Mouse (Mus musculus): ENCODE measurements around the gene Nhej1. TPM values are rescaled to one million over a fixed set of nuclear protein-coding genes. Genes with fewer than 3 reads are reported as not detected.

Nhej1 gene
- 1 to 10 TPM; 4.9 to 5.3 TPM for total RNA-seq (2021)
- long read RNA-seq, experiment 1, result 0 reads
- long read RNA-seq, experiment 2, result 0 reads

DNA sequence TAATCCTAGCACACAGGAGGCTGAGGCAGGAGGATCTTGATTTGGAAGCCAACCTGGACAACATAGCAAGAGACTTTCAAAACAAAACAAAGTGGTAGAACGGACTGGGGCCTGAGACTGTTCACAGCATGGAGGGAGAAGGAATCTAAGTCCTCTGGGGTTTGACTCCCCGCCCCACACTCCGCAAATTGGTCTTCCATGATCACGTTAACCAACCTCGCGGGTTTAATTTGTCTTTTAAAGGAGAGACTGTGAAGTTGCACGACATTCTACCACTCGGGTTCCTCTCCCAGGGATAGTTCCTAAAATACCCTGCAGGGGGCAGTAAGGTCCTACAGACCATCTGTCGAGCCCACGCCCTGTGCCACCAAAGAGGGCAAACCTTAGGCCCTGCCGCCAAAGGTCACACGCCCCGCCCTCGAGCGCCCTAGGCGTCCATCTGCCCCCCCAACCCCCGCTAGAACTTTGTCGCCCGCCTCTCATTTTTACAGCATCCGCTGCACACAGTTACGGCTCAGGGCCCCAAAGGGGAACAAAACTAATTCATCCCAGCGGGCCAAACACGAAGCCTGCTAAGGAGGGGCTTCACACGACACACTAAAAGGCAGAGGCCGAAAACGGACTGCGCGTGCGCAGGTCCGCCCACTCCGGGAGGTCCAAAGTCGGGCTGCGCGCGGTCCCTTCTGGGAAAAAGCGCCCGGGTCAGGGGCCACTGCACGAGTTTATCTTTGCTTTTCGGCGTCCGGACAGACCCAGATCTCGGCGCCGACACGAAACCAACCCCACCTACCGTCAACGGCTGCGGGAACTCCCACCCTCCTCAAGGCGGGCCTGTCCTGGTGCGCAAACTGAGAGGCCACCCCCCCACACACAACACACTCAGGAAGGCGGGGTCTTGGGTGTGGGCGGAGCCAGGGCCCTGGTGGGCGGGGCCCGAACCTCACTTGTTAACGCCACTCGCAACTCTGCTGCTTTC is at the start of gene Nhej1:
Nhej1 (minus strand) TSS at position 855 of the 976 bp plus-strand sequence.
- peak; percentile 95 for DNase-seq (ENCODE audit: low spot score)

DNA sequence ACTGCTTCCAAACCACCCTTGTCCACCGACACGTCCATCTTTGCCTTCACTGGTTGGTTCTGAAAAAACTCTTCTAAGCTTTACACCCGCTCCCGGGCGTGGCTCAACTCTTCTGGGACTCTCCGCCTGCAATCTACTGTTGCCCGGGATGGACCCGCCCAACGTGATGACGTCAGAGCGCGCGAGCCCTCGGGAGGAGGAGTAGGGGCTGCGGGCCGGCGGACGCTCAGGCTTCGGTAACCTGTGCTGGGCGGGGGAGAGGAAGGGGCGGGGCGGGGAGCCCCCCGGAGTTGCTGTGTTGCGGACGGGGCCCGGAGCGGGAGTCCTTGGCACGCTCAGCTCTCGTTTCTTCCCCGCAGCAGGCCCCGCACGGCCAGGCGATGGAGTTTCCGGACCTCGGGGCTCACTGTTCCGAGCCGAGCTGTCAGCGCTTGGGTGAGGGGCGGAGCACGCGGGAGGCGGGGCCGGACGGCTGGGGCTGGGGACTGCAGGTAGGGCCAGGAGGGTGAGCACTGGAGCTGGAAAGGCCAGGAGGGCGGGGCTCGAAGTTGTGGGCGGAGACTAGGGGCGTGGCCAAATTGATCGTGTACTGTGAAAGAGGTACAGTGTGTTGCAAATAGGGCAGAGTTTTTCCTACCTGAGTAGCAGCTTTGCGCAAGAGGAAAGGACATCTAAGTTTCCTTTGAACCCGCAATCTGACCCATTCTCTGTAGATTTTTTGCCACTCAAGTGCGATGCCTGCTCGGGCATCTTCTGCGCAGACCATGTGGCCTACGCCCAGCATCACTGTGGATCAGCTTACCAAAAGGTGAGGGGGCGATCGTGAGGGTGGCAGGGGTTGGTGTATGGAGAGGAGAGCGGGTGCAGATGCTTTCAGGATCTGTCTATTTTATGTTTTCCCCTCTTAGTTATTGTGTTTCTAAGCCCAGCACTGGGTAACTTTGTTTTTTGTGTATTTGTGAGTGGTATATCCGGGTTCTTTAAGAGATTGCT is 43.8 kb upstream of the Nhej1 start, which contains the start of gene Zfand2b:
Zfand2b (plus strand) TSS at position 175 of the 993 bp plus-strand sequence.
- DNase-seq (ENCODE audit: low spot score), result peak; percentile 97

DNA sequence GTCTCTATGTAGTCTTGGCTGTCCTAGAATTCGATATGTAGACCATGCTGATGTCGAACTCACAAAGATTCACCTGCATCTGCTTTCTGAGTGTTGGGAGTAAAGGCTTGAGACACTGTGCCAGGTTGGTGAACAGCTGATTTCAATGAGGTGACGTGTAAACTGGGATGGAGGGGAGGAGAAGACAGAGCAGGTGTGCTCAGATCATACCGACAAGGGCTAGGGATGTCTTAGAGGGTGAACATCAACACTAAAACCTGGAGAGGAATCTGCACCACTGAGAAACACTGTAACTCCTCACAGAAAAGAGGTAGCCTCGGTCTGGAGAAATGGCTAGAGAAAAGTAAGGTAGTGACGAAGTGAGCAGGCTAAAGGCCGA is 43.1 kb upstream of the Nhej1 start:
- no peak for DNase-seq (ENCODE audit: low spot score)

DNA sequence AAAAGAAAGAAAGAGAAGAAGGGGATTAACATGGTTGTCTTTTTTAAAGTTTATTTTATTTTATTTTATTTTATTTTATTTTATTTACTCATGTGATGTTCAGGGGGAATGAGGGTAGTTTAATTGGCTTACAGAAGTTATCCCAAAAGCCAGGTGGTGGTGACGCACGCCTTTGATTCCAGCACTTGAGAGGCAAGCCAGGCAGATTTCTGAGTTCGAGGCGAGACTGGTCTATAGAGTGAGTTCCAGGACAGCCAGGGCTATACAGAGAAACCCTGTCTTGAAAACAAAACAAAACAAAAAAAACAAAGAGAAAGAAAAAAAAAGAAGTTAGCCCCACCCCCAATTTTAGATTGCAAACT is 35.2 kb upstream of the Nhej1 start:
- no peak for DNase-seq (ENCODE audit: low spot score)

DNA sequence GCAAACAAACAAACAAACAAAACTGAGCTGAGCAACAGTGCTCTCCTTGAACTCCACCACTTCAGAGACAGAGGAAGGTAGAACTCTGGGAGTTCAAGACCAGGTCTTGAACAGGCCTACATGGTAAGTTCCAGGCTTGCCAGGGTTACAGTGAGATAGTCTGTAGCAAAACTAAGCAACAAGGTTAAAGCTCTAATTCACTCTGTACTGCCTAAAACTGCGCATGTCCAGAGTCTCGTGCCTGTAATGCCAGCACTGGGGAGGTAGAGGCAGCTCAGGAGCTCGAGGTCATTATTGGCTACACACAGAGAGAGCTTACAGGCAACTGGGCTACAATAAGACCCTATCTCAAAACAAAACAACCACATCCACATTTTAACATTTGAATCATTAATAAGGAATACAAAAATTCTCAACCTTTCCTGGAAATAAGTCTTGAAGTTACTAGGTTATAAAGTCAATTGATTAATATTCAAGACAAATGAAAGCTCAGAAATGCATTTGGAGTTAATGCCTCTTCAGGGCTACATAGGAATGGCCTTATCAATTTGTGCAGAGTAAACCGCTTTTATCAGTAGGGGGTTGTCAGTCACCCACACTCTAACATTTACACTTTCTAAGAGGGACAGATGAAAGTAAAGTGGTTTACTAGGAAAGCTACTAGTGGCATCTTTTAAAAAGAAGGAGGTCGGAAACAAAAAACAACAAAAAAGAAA is 34.7 kb upstream of the Nhej1 start:
- no peak for DNase-seq (ENCODE audit: low spot score)

DNA sequence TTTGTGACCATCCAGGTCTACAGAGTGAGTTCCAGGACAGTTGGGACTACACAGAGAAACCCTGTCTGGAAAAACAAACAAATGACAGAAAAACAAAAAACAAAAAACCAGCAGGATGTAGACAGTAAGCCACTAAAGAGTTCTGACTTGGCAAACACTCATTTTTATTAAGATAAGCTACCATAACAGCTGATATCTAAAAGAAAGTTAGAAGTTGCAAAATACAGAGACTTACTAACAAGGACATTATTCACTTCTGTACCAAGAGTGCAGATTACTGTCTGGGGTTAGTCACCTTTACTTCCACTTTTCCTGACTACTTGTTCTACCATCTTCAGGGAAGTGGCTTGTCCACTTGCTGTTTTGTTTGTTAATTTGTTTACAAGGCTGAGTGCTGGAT is 34.0 kb upstream of the Nhej1 start:
- no peak for DNase-seq (ENCODE audit: low spot score)

DNA sequence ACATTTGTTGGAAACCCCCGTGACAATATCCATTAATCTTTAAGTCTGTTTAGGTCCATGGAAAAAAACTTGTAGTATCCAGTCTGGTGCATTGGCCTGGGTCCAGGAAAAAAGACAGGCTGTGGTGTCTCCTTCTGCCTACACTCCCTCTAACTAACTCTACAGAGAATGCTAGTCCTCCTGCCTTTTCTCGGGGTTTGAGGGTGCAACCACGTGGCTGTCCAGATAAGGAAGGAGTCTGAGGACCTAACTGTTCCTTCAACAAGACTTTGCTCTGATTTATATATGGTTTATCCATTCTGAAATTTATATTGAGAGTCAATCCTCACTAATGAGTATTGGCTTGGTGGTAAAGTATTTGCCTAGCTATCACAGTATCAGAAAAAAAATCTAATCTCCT is 30.8 kb upstream of the Nhej1 start:
- no peak for DNase-seq (ENCODE audit: low spot score)

DNA sequence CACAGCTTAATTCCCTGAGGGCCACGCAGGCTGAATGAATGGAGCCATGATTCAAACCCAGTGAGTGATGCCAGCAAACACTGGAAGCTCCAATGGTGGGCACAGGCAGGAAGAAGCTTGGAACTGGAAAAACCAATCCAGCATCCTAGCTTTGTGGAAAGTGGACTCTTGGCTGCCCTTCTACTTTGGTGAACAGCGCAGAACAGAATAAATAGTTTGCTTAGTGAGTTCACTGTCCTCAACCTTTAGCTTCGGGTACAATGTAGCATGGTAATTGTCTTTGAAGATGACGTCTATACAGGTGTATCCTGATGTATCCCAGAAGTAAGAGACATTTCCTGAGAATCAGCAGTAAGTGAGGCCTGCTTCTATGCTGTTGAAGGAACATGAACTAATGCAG is 23.7 kb upstream of the Nhej1 start:
- no peak for DNase-seq (ENCODE audit: low spot score)

DNA sequence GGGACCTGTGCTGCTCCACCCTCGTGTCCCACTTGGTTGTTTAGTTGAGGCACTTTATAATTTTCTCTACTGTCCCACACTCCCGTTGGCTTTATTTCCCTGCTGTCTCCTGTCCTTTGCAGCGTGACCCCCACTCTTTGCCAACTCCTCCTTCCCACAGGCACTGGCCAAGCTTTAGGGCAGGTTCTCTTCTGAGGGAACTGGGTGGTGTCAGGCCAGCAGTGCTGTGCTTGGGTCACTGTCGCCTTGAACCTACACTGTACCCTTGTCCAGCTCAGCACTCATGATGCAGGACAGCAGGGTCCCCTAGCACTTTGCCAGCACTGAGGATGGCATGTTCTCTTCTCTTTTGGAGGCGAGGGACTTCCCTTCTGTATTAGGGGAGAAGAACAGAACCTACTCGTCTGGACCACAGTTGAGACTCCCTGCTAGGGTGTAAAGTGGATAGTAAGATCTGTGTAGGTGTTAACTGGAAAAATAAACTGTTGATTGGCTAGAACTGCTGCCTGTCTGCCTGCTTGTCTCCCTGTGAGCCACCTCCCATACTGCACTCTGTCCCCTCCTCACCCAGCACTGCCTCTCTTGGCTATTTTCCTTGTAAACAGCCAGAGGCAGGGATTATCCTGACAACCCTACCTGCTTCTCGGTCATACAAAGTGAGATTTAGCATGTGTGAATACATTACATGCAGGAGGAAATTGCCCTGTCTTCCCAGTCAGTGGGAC is 22.6 kb upstream of the Nhej1 start:
- DNase-seq (ENCODE audit: low spot score), result no peak

DNA sequence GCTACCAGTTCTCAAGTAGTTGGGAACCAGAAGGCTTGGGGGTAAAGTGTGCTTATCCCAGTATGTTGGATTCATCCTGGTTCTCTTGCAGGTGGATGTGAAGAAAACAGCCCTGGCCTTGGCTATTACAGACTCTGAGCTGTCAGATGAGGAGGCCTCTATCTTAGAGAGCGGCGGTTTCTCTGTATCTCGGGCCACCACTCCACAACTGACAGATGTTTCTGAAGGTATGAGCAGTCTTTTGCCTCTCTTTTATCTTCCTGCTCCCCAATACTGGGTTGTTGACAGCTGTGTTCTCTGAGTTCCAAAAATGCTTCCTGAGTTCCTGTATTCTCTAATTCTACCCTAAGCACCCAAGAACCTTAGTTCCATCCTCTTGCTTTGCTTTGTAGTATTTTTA is 20.6 kb upstream of the Nhej1 start:
- no peak for DNase-seq (ENCODE audit: low spot score)

DNA sequence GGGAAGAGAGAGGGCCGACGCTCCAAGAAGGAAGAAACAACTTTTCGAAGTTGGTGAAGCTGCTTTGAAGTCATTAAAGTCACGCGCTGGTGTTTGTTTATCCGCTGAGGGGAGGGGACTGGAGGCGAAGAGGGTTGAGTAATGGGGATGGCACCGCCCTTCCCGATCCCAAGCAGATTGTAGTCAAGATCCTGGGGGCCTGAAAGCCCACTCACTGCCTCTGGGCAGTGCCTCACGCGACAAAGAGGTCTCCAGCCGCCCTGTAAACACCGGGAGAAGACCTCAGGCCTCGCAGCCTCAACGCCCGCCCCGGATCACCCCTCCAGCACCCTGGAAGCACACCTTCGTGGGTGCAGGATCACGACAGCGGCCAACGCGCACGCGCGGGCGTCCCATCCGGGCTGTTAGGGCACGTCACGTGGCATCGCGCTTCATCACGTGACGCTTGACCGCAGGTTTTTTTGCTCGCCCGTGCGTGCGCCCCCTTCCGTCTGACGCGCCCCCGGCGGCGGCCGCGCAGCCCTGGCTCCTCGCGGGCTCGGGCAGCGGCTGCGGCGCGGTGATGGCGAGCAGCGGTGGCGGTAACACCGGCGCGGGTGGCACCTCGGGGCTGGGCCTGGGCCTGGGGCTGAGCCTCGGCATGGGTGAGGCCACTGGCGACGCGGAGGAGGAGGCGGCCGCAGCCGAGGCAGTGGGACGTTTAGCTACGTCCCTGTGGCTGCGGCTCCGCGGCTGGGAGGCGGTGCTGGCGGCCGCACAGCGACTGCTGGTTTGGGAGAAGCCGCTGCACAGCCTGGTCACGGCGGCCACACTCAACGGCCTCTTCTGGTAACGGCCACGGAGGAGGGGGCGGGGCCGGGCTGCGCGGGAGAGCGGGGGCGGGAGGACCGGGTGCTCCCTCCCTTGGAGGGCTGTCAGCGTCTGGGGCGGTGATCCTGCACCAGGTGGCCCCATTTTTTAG is 17.6 kb upstream of the Nhej1 start, which contains the start of the genes Cnppd1 and Retreg2:
Cnppd1 (minus strand) TSS at position 411 of the 961 bp plus-strand sequence.
Retreg2 (plus strand) TSS at position 478 of the 961 bp plus-strand sequence.
- DNase-seq (ENCODE audit: low spot score), result peak; percentile 95

DNA sequence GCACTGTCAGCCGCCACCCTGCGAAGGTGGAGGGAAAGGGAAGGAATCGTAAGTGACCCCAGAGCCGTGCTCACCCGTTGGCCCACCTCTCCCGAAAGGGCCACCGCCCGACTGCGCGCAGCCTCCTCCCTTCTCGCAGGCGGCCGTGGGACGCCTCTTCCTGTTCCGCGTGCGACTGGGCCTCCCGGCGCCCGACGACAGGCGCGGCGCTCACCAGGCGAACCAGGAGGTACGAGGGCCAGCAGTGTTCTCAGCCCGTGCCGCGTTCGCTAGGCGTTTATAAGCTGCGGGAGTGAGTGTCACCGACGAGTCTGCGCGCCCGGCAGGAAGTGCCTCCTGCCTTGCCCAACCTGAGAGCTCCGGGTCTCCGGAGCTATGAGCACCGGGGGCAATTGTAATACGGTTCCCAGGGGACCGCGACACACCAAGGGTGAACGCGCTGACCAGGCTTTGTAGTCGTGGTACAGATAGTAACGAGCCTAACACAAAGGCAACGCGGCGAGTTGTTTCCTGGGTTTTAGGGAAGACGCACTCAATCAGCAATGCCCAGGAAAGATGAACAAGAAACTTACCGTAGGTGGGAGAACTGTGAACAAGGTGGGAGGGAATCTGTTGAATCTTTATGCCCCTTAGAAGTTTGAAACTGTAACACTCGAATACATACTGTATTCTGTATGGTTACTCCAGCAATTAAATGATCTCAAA is 16.6 kb upstream of the Nhej1 start:
- DNase-seq (ENCODE audit: low spot score), result peak; percentile 59

DNA sequence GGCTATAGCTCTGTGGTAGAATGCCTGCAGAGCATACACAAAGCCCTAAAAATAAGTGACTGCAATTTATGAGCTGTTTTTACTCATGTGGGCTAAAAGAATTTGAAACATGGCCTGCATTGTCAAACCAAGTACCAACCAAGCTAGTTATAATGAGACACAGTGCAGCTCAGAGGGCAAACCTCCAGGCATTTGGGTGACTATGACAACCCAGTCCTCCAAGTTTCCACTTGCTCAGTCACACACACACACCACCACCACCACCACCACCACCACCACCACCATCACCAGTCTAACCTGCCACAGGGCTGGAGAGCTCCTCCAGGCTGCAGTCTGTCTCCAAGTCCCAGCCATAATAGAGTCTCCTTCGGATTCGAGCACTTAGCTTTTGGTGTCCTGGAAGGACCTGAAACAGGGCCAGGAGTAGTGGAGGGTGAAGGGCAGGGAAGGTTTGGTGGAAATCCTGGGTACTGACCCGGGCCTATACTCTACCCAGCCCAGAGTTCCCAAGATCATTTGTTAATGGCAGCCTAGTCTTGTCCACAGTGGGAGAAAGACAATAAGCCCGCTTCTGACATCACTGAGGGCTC is 15.7 kb upstream of the Nhej1 start:
- no peak for DNase-seq (ENCODE audit: low spot score)

DNA sequence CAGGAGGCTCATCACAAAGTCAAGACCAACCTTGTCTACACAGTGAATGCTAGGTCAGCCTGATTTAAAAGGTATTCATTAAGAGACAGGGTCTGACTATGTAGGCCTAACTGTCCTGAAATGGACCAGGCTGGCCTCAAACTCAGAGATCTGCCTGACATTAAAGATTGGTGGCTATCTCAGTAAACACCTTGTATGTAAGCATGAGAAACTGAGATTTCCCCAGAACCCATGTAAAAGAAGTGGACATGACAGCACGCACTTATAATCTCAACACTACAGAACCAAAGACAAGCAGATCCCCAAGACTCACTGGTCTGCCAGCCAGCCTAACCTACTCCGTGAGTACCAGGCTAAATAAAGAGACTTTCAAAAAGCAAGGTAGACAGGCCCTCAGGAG is 13.4 kb upstream of the Nhej1 start:
- no peak for DNase-seq (ENCODE audit: low spot score)

DNA sequence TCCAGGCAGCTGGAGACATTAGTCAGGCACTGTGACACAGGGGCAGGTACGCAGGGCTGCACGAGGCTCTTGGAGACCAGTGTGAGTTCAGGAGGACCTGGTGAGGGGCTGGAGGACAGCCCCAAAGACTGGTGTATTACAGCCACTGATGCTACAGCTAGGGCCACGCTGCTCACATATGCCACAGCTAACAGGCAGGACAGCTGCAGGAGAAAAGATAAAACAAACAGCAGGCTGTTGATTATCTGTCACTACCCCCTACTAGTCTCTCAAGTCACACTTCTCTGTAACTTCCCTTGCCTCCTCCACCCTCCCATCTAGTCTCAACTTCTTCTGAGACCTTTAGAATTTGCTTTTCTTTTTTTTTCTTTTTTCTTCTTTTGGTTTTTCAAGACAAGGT is 11.7 kb upstream of the Nhej1 start:
- no peak for DNase-seq (ENCODE audit: low spot score)

DNA sequence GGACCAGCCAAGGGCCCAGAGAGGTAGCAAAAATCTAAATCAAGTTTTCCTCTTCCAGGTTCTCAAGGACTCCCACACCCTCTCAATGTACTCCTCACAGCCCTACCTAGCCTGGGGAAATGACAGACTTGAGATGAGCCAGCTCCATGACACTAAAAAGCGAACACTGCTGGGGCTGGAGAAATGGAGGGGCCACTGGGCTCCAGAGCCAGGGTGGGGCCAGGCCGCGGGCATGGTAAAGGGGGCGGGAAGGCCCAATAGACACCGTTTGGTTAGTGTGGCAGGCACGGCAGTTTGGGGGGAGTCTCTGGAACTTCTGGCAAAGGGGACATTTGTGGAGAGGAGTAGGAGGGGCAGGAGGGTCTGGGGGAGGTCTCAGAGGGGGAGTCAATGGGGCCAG is 11.3 kb upstream of the Nhej1 start:
- DNase-seq (ENCODE audit: low spot score), result no peak

DNA sequence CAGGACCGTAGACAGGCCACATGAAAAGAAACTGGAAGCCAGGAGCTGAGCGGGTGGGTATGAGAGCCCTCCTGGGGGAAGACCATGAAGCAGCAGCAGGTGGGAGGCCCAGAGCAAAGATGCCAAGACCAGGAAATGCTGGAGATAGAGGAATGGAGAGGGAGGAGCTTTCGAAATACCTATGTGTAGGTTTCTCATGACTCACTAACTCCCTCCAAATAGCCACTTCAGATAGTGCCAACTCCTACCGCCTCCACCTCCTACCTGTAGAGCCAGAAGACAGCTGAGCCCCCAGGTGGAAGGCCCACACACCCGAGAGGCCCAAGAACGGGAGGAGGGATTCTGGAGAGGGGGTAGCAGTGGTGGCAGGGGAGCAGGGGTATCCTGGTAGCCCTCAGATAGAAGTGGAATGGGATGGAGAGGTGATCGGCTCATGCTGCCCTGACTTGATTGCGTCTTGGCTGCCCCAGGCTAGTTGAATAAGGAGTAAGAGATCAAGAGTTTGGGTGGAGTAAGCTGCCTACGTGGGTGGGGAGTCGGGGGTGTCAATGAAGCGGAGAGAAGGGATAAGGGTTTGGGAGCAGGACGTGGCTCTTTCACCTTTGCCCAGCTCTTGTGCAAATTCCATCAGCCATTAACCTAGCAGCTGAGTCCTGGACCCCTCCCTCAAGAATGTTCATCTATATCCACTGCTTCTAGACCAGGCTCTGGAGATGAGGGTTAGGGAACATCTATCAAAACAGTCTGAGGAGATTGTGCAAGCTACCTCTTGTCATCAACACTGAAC is 8.6 kb upstream of the Nhej1 start, which contains the start of gene Slc23a3:
Slc23a3 (minus strand) TSS at position 470 of the 787 bp plus-strand sequence.
- no peak for DNase-seq (ENCODE audit: low spot score)
